ENCODE assay signal across 8 mouse cellular contexts in genomic region chr1:171065768-171066167, GRCm38 (mm10). TPM values are rescaled to one million over a fixed set of nuclear protein-coding genes. Genes with fewer than 3 reads are reported as not detected.
DNase-seq lines count a peak whose midpoint lies in the region; ATAC-seq and TF ChIP-seq lines count a peak whose summit lies in the region.
"Not testable (repeated sequence)": the region's sequence is repeated elsewhere in the genome, so short reads cannot be mapped to it uniquely, and the experiment has no call there.

No protein-coding gene starts in this region.

- not testable (repeated sequence) for TF ChIP-seq POLR2A in thymus, adult 2 months (IDR thresholded peaks at IDR 0.05; ENCODE audit: control insufficient read depth, extremely low read depth, insufficient read depth, low read length, poor library complexity)

- H3K4me3 ChIP-seq in G1E (ENCODE audit: low read depth, low read length), result peak overlapping the region; percentile 51; the same call in 1 of the 2 replicates
- peak overlapping the region; percentile 31 for H3K4me3 ChIP-seq in embryonic facial prominence, embryonic 12.5 days
- peak overlapping the region; percentile 28 for H3K4me3 ChIP-seq in hindbrain, postnatal 0 days (ENCODE audit: low read length)
- peak overlapping the region; percentile 36 for H3K4me3 ChIP-seq in lung, embryonic 16.5 days (ENCODE audit: low read length)
- not testable (repeated sequence) for H3K4me3 ChIP-seq in thymus, adult 2 months (ENCODE audit: control insufficient read depth, insufficient read depth, low read length)

- TF ChIP-seq CTCF in G1E (IDR thresholded peaks at IDR 0.05; ENCODE audit: low read depth, low read length); hindbrain, postnatal 0 days (IDR thresholded peaks at IDR 0.05; ENCODE audit: low read depth); thymus, adult 2 months (IDR thresholded peaks at IDR 0.05; ENCODE audit: borderline replicate concordance, control insufficient read depth, extremely low read depth, insufficient read depth, low read length, poor library complexity): not testable (repeated sequence)

- WGBS in embryonic facial prominence, embryonic 12.5 days, result 5% methylated on average over 32 of the region's 45 CpGs
- 7% methylated on average over 25 of the region's 45 CpGs for WGBS in hindbrain, postnatal 0 days
- 5% methylated on average over 25 of the region's 45 CpGs for WGBS in lung, embryonic 16.5 days
- WGBS in thymus, adult 2 months, result 13% methylated on average over 32 of the region's 45 CpGs

- not testable (repeated sequence) for H3K36me3 ChIP-seq in G1E (replicated peaks); embryonic facial prominence, embryonic 12.5 days; hindbrain, postnatal 0 days (ENCODE audit: insufficient read depth, low read length); lung, embryonic 16.5 days (ENCODE audit: control insufficient read depth, insufficient read depth, low read length); thymus, adult 2 months (ENCODE audit: control insufficient read depth, insufficient read depth, low read length)

- H3K4me2 ChIP-seq in embryonic facial prominence, embryonic 12.5 days (replicated peaks), result peak overlapping the region; percentile 42
- peak overlapping the region; percentile 33; the same call in 1 of the 2 replicates for H3K4me2 ChIP-seq in hindbrain, postnatal 0 days (ENCODE audit: low read depth, low read length)
- peak overlapping the region; percentile 40 for H3K4me2 ChIP-seq in lung, embryonic 16.5 days (ENCODE audit: low read depth, low read length)

- not testable (repeated sequence) for H3K27me3 ChIP-seq in G1E (ENCODE audit: insufficient read depth, low read length); thymus, adult 2 months (ENCODE audit: control insufficient read depth, insufficient read depth, low read length)
- peaks cover 42% of the 10 kb centered on the region for H3K27me3 ChIP-seq in embryonic facial prominence, embryonic 12.5 days
- peaks cover 26% of the 10 kb centered on the region for H3K27me3 ChIP-seq in hindbrain, postnatal 0 days (ENCODE audit: insufficient read depth, low read length)
- peaks cover 23% of the 10 kb centered on the region for H3K27me3 ChIP-seq in lung, embryonic 16.5 days (ENCODE audit: control insufficient read depth, insufficient read depth, low read depth, low read length)

- H3K27ac ChIP-seq in embryonic facial prominence, embryonic 12.5 days; hindbrain, postnatal 0 days; lung, embryonic 16.5 days (ENCODE audit: low read length); thymus, adult 2 months (ENCODE audit: control insufficient read depth, insufficient read depth, low read length): not testable (repeated sequence)

- DNase-seq in G1E (ENCODE audit: low spot score); hindbrain, postnatal 0 days (ENCODE audit: low spot score): not testable (repeated sequence)
- peak; percentile 95 for DNase-seq in heart, adult 11 months
- DNase-seq in layer of hippocampus, postnatal 36 days, result peak; percentile 49 to 66
- DNase-seq in right cerebral cortex, adult 18-20 months, result peak; percentile 43
- DNase-seq in thymus, adult 2 months, result peak; percentile 18

- peaks cover 22% of the 10 kb centered on the region for H3K9me3 ChIP-seq in G1E (replicated peaks)
- H3K9me3 ChIP-seq in embryonic facial prominence, embryonic 12.5 days; hindbrain, postnatal 0 days (ENCODE audit: low read length); lung, embryonic 16.5 days (ENCODE audit: control insufficient read depth, low read length): not testable (repeated sequence)

- not testable (repeated sequence) for ATAC-seq in G1E (ENCODE audit: extremely low read depth, insufficient number of reproducible peaks, low FRiP score, poor library complexity, severe bottlenecking)
- ATAC-seq in embryonic facial prominence, embryonic 12.5 days (ENCODE audit: insufficient number of reproducible peaks, insufficient read depth, low FRiP score, low TSS enrichment), result peak; percentile 15; the same call in 1 of the 2 replicates
- peak; percentile 13 for ATAC-seq in hindbrain, postnatal 0 days
- peak; percentile 8; the same call in 1 of the 2 replicates for ATAC-seq in lung, embryonic 16.5 days (ENCODE audit: low read depth)

- not testable (repeated sequence) for H3K4me1 ChIP-seq in G1E (ENCODE audit: insufficient read depth, low read depth, low read length); embryonic facial prominence, embryonic 12.5 days; hindbrain, postnatal 0 days (ENCODE audit: insufficient read depth, low read length); lung, embryonic 16.5 days (replicated peaks; ENCODE audit: control insufficient read depth, insufficient read depth, low read length); thymus, adult 2 months (replicated peaks; ENCODE audit: control insufficient read depth, insufficient read depth, low read length)

- H3K9ac ChIP-seq in embryonic facial prominence, embryonic 12.5 days; hindbrain, postnatal 0 days (replicated peaks; ENCODE audit: low read length); lung, embryonic 16.5 days (ENCODE audit: low read length): not testable (repeated sequence)

RNA-seq across cellular contexts. Expression of gene Fcgr3, which starts 1.0 kb away (rescaled TPM):
- total RNA-seq in G1E (2014; fragmentation: Nextera tagmentation) (7.3 and 9.3 TPM in 2 replicates), G1E (2017) (99.6 and 123 TPM in 2 replicates)
- polyA plus RNA-seq in G1E (2012), result 0.91 and 1.5 TPM in 2 replicates
- polyA plus RNA-seq in embryonic facial prominence, embryonic 12.5 days (2016; fragmentation: Nextera tagmentation; extraction: Ambion mirVana), result 6.0 and 6.5 TPM in 2 replicates
- total RNA-seq in hindbrain, postnatal 0 days (2014; rRNA removed), result 15.2 and 15.9 TPM in 2 replicates
- 14.1 and 15.5 TPM in 2 replicates for polyA plus RNA-seq in hindbrain, postnatal 0 days (2015; fragmentation: Nextera tagmentation; extraction: Ambion mirVana)
- 10 to 100 TPM in 1 of 2 experiments, 1 to 10 TPM in 1; 9.7 to 10.4 TPM for total RNA-seq in layer of hippocampus, postnatal 36 days (2021)
- polyA plus RNA-seq in lung, embryonic 16.5 days (2015; fragmentation: Nextera tagmentation; extraction: Ambion mirVana), result 12.7 and 19.3 TPM in 2 replicates
- polyA plus RNA-seq in thymus, adult 2 months (2012; rRNA removed), result 16.6 and 20.7 TPM in 2 replicates

RNA-seq across cellular contexts. Expression of gene Fcgr4, which starts 47.0 kb away (rescaled TPM):
- total RNA-seq in G1E (2014; fragmentation: Nextera tagmentation), result not detected in 2 replicates
- 0.12 and 0.22 TPM in 2 replicates for total RNA-seq in G1E (2017)
- 0.03 TPM in 1 of 2 replicates, not detected in the other for polyA plus RNA-seq in G1E (2012)
- 0.13 TPM in 1 of 2 replicates, not detected in the other for polyA plus RNA-seq in embryonic facial prominence, embryonic 12.5 days (2016; fragmentation: Nextera tagmentation; extraction: Ambion mirVana)
- total RNA-seq in hindbrain, postnatal 0 days (2014; rRNA removed), result 0.58 TPM in 1 of 2 replicates, not detected in the other
- polyA plus RNA-seq in hindbrain, postnatal 0 days (2015; fragmentation: Nextera tagmentation; extraction: Ambion mirVana), result 0.55 and 0.71 TPM in 2 replicates
- total RNA-seq in layer of hippocampus, postnatal 36 days (2021), result under 1 TPM in 1 of 2 experiments, not detected in 1; 0.30 TPM
- polyA plus RNA-seq in lung, embryonic 16.5 days (2015; fragmentation: Nextera tagmentation; extraction: Ambion mirVana), result 0.39 and 0.84 TPM in 2 replicates
- 1.0 and 1.5 TPM in 2 replicates for polyA plus RNA-seq in thymus, adult 2 months (2012; rRNA removed)

RNA-seq across cellular contexts. Expression of gene Cfap126, which starts 48.0 kb away (rescaled TPM):
- 10.0 and 11.9 TPM in 2 replicates for total RNA-seq in G1E (2014; fragmentation: Nextera tagmentation)
- total RNA-seq in G1E (2017), result 0.64 and 0.76 TPM in 2 replicates
- polyA plus RNA-seq in G1E (2012), result 0.81 and 1.0 TPM in 2 replicates
- polyA plus RNA-seq in embryonic facial prominence, embryonic 12.5 days (2016; fragmentation: Nextera tagmentation; extraction: Ambion mirVana), result 1.4 and 1.8 TPM in 2 replicates
- 2.7 and 6.7 TPM in 2 replicates for total RNA-seq in hindbrain, postnatal 0 days (2014; rRNA removed)
- polyA plus RNA-seq in hindbrain, postnatal 0 days (2015; fragmentation: Nextera tagmentation; extraction: Ambion mirVana), result 12.2 and 15.3 TPM in 2 replicates
- total RNA-seq in layer of hippocampus, postnatal 36 days (2021), result 1 to 10 TPM in 1 of 2 experiments, under 1 TPM in 1; 0.92 to 1.8 TPM
- polyA plus RNA-seq in lung, embryonic 16.5 days (2015; fragmentation: Nextera tagmentation; extraction: Ambion mirVana), result 15.7 and 20.4 TPM in 2 replicates
- 2.7 and 2.8 TPM in 2 replicates for polyA plus RNA-seq in thymus, adult 2 months (2012; rRNA removed)
